Mouse (Mus musculus): ENCODE data around the gene Mettl8. TPM values are rescaled to one million over a fixed set of nuclear protein-coding genes. Genes with fewer than 3 reads are reported as not detected.

Mettl8 gene
- 11.0 and 12.2 TPM in 2 replicates for polyA plus RNA-seq (2015; fragmentation: Nextera tagmentation; extraction: Ambion mirVana)

DNA sequence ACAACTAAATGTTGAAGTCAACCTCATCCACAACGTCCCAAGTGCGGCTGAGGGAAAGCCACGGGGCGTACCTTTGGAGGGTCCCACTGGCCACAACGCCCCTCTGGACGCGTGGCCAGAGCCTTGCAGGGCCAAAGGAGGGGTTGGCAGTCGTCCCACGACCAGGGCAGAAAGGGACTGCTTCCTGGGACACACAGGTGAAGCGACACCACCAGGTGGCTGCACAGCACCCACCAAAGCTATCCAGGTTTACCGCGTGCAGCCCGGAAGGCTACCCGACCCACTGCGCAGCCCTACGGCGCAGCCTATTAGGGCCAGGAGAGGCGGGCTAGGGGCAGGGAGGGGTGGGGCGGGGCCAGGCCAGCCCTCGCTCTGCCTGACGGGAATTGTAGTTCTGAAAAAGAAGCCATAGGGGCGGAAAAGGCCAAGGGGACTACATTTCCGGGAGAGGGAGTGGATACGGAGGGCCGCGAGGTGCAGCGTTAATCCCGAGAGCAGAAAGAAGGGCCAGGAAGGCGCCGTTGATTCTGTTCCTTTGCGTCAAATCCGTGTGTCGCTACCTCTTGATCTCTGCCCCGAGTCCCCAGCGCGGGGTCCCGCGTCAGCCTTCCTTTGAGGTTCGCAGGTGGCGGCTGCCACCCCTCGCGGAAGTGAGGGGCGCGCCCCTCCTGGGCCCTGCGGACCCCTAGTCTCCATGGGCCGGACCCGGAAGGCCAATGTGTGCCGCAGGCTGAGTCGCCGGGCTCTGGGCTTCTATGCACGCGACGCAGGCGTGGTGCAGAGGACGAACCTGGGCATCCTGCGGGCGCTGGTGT is at the start of gene Mettl8, which contains the start of gene Dcaf17:
Gene Mettl8, minus strand, starts transcription at position 284 of the 815 bp plus-strand sequence.
Gene Dcaf17, plus strand, starts transcription at position 29 of the 815 bp plus-strand sequence.

Other genes with a start within 250 kb of the Mettl8 start
- 37.4 and 39.5 TPM in 2 replicates for gene Tlk1, start 229.9 kb downstream of the Mettl8 start, polyA plus RNA-seq (2015; fragmentation: Nextera tagmentation; extraction: Ambion mirVana)
- 16.4 and 17.4 TPM in 2 replicates for gene Dcaf17, start 255 bp downstream of the Mettl8 start, polyA plus RNA-seq (2015; fragmentation: Nextera tagmentation; extraction: Ambion mirVana)
- 0.59 and 0.81 TPM in 2 replicates for gene Cybrd1, start 62.3 kb upstream of the Mettl8 start, polyA plus RNA-seq (2015; fragmentation: Nextera tagmentation; extraction: Ambion mirVana)
- gene Dync1i2, start 156.1 kb upstream of the Mettl8 start, polyA plus RNA-seq (2015; fragmentation: Nextera tagmentation; extraction: Ambion mirVana), result 46.2 and 48.7 TPM in 2 replicates

Data from spleen, postnatal 0 days (tissue).